Mouse (Mus musculus): ENCODE measurements around the gene Mdm1. TPM values are rescaled to one million over a fixed set of nuclear protein-coding genes. Genes with fewer than 3 reads are reported as not detected.
"Not testable (repeated sequence)": the region's sequence is repeated elsewhere in the genome, so short reads cannot be mapped to it uniquely, and the experiment has no call there.

Gene Mdm1
- total and polyA plus RNA-seq, 2 experiments from 2014 or later: 19.1 to 32.9 TPM

DNA sequence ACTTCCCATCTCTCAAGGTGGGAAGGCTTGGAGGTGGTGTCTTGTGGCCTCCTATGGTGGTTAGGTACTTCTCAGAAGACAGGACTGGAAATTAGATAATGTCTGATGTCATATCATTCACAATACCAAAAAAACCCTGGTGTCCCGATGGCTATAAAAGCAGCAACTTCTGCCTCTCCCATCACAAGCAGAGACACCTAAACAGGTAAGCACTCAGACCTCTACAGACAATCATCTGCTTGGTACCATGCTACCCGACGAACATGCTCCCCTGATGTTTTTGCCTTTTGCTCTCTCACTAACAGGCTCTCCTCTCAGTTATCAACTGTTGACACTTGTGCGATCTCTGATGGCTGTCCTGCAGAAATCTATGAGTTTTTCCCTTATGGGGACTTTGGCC, 63.0 kb downstream of the Mdm1 start, which contains the start of gene Il22:
Gene Il22, plus strand, starts transcription at position 301 of the 400 bp plus-strand sequence.
- Histone ChIP-seq H3K27ac (ENCODE audit: low read depth, low read length) (no peak within 1 kb of the TSS), H3K4me3 (ENCODE audit: low read depth, low read length) (no peak within 1 kb of the TSS), H3K9ac (replicated peaks; ENCODE audit: low read length, poor library complexity, severe bottlenecking) (no peak within 1 kb of the TSS), H3K36me3 (ENCODE audit: insufficient read depth, low read length) (no peaks in the 10 kb centered on the region), H3K4me1 (ENCODE audit: insufficient read depth, low read length) (no peaks in the 10 kb centered on the region), H3K27me3 (ENCODE audit: insufficient read depth, low read length) (no peaks in the 10 kb centered on the region), H3K4me2 (ENCODE audit: low read depth, low read length, poor library complexity, severe bottlenecking) (no peak within 1 kb of the TSS), H3K9me3 (ENCODE audit: low read length) (no peaks in the 10 kb centered on the region)
- DNase-seq (ENCODE audit: low spot score) (no peak), ATAC-seq (ENCODE audit: low FRiP score) (no peak)
- WGBS: 96% methylated on average over 4 of the region's 4 CpGs
- TF ChIP-seq CTCF (IDR thresholded peaks at IDR 0.05): no peak

DNA sequence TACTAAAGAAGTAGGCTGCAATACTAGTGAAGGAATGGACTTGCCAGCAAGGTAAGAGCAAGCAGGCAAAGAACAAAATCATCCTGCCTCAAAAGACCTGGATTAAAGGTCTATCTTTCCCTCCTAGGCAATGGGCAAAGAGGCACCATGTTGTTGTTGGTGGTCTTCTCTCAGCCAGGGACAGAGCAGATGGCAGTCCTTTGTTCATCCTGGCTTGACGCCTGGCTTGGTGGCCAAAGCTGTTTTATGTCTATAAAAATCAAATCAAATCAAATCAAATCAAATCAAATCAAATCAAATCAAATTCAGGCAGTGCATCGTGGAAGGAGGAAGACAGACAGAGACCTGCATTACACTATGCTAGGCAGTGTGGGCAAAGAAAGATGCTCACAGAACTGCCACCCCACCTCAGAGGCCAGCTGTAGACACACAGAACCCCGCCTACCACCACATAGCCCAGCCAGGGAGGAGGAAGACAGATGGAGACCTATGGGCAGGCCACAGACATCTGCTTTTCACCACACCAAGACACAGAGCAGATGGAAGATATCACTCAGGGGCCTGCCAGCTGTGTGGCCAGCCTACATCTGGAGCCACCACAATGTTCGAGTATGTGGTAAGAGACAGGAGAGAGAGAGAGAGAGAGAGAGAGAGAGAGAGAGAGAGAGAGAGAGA, 74.2 kb downstream of the Mdm1 start:
- peak; percentile 21 for DNase-seq (ENCODE audit: low spot score)
- H3K4me1 ChIP-seq (ENCODE audit: insufficient read depth, low read length); H3K9ac ChIP-seq (replicated peaks; ENCODE audit: low read length, poor library complexity, severe bottlenecking); ATAC-seq (ENCODE audit: low FRiP score); H3K27ac ChIP-seq (ENCODE audit: low read depth, low read length); H3K27me3 ChIP-seq (ENCODE audit: insufficient read depth, low read length); H3K4me3 ChIP-seq (ENCODE audit: low read depth, low read length); H3K9me3 ChIP-seq (ENCODE audit: low read length); H3K36me3 ChIP-seq (ENCODE audit: insufficient read depth, low read length); H3K4me2 ChIP-seq (ENCODE audit: low read depth, low read length, poor library complexity, severe bottlenecking): not testable (repeated sequence)
- WGBS: 84% methylated on average over 2 of the region's 4 CpGs

Other genes with a start within 250 kb of the Mdm1 start
- not detected in 2 replicates for gene Il22, start 63.1 kb downstream of the Mdm1 start, total RNA-seq (2014; rRNA removed)
- gene Il22, start 63.1 kb downstream of the Mdm1 start, polyA plus RNA-seq (2015; fragmentation: Nextera tagmentation; extraction: Ambion mirVana): 0.71 and 0.72 TPM in 2 replicates
- 0.11 and 0.24 TPM in 2 replicates for gene Gm32717, start 99.0 kb downstream of the Mdm1 start, total RNA-seq (2014; rRNA removed)
- 0.20 TPM in 1 of 2 replicates, not detected in the other for gene Gm32717, start 99.0 kb downstream of the Mdm1 start, polyA plus RNA-seq (2015; fragmentation: Nextera tagmentation; extraction: Ambion mirVana)
- gene Gm32802, start 116.9 kb downstream of the Mdm1 start, total RNA-seq (2014; rRNA removed): 0.11 and 0.24 TPM in 2 replicates
- gene Gm32802, start 116.9 kb downstream of the Mdm1 start, polyA plus RNA-seq (2015; fragmentation: Nextera tagmentation; extraction: Ambion mirVana): 0.20 TPM in 1 of 2 replicates, not detected in the other
- 1.4 and 1.7 TPM in 2 replicates for gene Iltifb, start 153.2 kb downstream of the Mdm1 start, total RNA-seq (2014; rRNA removed)
- gene Iltifb, start 153.2 kb downstream of the Mdm1 start, polyA plus RNA-seq (2015; fragmentation: Nextera tagmentation; extraction: Ambion mirVana): 2.1 and 2.9 TPM in 2 replicates
- gene Gm9040, start 185.2 kb downstream of the Mdm1 start, total RNA-seq (2014; rRNA removed): not detected in 2 replicates
- 0.06 TPM in 1 of 2 replicates, not detected in the other for gene Gm9040, start 185.2 kb downstream of the Mdm1 start, polyA plus RNA-seq (2015; fragmentation: Nextera tagmentation; extraction: Ambion mirVana)
- gene Gm9044, start 190.6 kb downstream of the Mdm1 start, total RNA-seq (2014; rRNA removed): not detected in 2 replicates
- gene Gm9044, start 190.6 kb downstream of the Mdm1 start, polyA plus RNA-seq (2015; fragmentation: Nextera tagmentation; extraction: Ambion mirVana): 0.06 TPM in 1 of 2 replicates, not detected in the other
- gene Gm9045, start 196.0 kb downstream of the Mdm1 start, total RNA-seq (2014; rRNA removed): not detected in 2 replicates
- gene Gm9045, start 196.0 kb downstream of the Mdm1 start, polyA plus RNA-seq (2015; fragmentation: Nextera tagmentation; extraction: Ambion mirVana): not detected in 2 replicates
- not detected in 2 replicates for gene Gm9046, start 201.4 kb downstream of the Mdm1 start, total RNA-seq (2014; rRNA removed)
- not detected in 2 replicates for gene Gm9046, start 201.4 kb downstream of the Mdm1 start, polyA plus RNA-seq (2015; fragmentation: Nextera tagmentation; extraction: Ambion mirVana)
- not detected in 2 replicates for gene Gm9048, start 206.9 kb downstream of the Mdm1 start, total RNA-seq (2014; rRNA removed)
- gene Gm9048, start 206.9 kb downstream of the Mdm1 start, polyA plus RNA-seq (2015; fragmentation: Nextera tagmentation; extraction: Ambion mirVana): 0.13 TPM in 1 of 2 replicates, not detected in the other
- gene Gm9049, start 212.3 kb downstream of the Mdm1 start, total RNA-seq (2014; rRNA removed): not detected in 2 replicates
- not detected in 2 replicates for gene Gm9049, start 212.3 kb downstream of the Mdm1 start, polyA plus RNA-seq (2015; fragmentation: Nextera tagmentation; extraction: Ambion mirVana)

All from midbrain, postnatal 0 days (tissue).